Mouse (Mus musculus): ENCODE data around the gene Tenm4.

DNA sequence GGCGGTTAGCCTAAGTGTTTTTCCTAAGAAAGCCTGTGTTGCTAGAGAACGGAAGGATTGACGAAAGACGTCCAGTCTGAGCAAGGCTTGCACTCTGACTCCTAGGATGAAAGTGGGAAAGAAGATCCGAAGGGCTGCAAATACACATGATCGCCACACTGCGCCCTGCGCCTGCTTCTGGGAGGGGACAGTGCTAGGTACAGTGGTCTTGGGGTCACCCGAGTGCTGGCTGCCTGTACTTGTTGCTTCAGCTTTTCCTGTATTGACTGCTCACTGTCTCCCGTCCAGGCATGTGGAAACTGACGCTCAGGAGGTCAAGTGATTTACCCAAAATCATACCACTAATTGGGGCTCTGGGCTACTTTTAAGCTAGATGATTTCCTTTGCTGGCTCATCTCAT is 107.3 kb downstream of the Tenm4 start:
- no peak for TF ChIP-seq CTCF (IDR thresholded peaks at IDR 0.05; ENCODE audit: low read depth)
- no peak for TF ChIP-seq EP300 (IDR thresholded peaks at IDR 0.05; ENCODE audit: low read depth)

Measured in heart, postnatal 0 days (tissue).